Mouse (Mus musculus) brain, embryonic 18.5 days (tissue): ENCODE results near the gene Fam222b.
"Not testable (repeated sequence)": the region's sequence is repeated elsewhere in the genome, so short reads cannot be mapped to it uniquely, and the experiment has no call there.

Source experiments
- DNase-seq: peaks from one replicate; pipeline ENCODE4 v3.0.0-alpha.2; 2012; ENCODE audit warnings: low read depth, low spot score

Gene Fam222b

DNA sequence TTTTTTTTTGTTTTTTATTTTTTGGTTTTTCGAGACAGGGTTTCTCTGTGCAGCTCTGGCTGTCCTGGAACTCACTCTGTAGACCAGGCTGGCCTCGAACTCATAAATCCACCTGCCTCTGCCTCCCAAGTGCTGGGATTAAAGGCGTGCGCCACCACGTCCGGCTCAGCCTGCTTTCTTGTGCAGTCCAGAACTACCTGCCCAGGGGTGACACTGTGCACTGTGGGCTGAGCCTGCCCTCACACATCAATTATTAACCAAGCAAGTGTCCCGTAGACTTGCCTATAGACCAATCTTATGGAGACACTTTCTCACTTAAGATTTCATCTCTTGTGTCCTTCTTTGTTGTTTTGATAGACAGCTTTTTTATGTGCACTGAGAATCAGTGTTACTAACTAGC is 40.9 kb downstream of the Fam222b start:
- not testable (repeated sequence) for DNase-seq

DNA sequence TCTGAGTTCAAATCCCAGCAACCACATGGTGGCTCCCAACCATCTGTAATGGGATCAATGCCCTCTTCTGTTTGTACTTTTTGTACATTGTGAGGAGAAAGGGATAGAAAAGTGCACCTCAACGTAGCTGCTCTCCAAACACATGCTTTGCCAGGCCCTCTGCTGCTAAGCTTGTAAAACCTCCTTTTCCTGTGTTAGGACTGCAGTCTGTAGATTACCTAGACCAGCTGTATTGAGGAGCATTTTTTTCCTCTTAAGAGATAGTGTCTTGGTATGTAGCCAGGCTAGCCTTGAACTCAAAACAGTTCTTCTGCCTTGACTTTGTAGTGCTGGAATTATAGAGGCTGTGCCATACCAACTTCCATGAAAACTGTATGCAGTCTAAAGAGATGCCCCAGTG is 41.7 kb downstream of the Fam222b start:
- DNase-seq: no peak

DNA sequence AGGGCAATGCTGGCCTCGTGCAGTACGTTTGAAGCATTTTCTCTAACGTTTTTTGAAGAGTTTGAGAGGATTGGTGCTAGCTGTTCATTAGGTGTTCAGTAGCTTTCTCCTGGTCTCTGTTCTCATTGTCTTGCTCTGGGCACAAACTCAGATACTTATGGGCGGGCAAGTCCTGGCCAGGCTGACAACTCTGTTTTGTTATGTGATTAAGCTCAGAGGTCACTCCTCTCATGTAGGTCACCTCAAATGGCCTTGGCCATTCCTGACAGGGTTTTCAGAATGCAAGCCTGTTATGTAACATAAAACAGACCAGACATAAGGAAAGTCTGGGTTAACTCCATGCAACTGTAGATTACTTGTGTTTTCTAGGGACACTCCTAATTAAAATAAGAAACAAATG is 43.1 kb downstream of the Fam222b start:
- no peak for DNase-seq

DNA sequence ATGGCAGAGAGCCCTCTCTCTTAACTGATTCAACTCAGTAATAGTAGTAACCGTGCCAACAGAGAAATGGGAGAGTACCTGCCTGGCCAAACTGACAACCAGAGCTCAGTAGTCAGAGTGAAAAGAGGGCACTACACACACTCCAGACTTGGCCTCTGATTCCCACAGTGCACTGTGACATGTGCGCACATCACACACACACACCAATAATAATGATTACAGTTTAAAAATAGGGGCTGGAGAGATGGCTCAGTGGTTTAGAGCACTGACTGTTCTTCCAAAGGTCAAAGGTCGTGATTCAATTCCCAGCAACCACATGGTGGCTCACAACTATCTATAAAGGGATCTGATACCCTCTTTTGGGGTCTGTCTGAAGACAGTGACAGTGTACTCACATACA is 43.6 kb downstream of the Fam222b start:
- DNase-seq: no peak

DNA sequence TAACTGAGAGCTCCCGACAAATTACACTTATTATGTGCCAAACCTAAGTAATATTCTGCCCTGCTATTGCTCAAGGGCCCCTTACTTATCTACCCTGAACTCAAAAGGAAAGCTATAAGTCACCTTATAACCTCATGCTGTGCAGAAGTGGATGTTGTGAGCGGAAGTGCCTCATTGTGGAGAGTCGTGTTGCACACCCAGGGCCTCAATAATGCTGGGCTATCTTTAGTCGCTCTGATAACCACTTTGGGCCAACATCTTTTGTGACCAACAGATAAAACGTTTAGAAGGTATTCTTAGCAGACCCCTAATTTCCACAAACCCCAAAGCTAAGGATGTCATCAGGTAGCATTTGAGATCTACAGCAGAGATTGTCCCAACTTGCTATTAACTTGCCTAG is 46.2 kb downstream of the Fam222b start:
- DNase-seq: no peak

DNA sequence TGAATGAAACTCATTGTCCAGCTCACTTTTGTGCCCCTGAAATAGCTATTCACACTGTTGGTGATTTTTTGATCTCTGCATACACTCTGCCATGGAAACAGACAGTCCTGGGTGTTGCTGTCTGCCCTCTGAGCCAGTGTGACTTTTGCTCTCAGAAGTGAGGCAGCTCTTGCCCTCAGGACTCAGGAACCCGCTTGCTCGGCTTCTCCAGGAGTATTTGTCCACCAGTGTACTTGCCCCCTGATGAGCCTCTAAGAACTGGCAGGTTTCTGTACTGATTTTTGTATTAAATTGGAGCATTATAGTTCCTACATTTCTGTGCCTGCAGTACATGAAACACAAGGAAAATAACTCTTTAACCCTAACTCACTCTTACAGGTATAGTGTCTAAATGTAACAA is 49.1 kb downstream of the Fam222b start:
- DNase-seq: no peak

DNA sequence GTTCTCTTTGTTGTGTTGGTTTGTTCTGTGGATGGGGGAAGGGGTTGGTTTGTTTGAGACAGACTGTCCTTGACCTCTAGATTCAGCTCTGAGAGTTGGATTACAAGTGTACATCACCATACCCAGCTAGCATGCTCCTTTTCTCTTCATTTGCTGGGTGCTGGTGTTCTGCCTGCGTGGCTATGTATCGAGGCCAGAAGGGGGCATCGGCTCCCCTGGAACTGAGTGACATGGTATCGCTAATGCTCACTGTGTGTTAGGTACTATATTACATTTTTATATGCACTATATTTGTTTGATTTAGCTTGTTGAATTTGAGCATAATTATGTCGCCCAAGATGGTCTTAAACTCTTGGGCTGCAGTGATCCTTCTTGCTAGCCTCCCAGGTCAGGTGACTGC is 51.7 kb downstream of the Fam222b start:
- no peak for DNase-seq

DNA sequence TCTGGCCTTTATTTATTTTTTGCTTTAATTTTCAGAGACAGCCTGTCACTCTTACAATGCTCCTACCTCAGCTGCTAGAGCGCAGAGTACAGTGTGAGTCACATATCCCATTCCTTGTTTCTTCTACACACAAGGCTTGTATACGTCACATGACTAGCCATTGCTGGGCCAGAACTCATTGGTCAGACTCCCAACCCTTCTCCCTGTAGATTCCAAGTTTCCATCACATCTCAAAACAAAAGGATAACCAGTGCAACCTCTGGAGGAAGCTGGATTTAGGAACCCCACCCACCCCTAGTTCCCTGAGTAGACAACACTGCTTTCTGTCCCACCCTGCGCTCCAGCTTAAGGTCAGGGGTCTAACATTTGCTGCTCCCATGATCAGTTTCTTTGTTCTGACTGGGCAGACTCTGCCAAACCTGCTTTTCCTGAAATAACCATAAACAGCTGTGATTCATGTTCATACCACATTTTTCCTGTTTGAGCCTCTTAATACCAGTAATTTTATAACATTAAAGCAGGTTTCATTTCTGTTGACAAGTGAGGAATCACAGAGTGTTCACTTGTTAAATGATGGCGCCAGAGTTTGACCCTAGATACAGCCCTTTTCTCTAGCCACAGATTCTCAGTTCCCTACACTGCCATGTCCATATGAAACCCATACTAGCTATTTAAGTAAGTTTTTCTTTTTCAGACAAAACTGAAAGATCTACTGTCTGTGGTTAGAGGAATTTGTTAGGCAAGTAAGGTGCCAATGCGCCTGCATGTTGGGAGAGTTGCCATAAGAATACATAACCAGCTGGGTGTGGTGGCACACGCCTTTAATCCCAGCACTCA is 52.5 kb downstream of the Fam222b start:
- no peak for DNase-seq

DNA sequence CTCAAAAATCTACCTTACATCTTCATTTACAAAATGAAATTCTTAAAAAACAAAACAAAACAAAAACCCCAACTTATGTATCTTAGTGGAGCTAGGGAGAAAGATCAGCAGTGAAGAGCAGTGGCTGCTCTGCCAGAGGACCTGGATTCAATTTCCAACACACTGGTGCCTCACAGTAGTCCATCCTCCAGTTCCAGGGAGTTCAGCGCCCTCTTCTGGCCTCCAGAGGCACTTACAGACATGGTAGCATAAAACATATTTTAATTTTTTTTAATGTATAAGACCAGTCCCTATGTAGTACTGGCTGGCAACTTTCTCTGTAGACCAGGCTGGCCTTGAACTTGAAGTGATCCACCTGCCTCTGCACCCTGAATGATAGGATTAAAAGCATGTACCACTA is 56.7 kb downstream of the Fam222b start:
- DNase-seq: no peak

DNA sequence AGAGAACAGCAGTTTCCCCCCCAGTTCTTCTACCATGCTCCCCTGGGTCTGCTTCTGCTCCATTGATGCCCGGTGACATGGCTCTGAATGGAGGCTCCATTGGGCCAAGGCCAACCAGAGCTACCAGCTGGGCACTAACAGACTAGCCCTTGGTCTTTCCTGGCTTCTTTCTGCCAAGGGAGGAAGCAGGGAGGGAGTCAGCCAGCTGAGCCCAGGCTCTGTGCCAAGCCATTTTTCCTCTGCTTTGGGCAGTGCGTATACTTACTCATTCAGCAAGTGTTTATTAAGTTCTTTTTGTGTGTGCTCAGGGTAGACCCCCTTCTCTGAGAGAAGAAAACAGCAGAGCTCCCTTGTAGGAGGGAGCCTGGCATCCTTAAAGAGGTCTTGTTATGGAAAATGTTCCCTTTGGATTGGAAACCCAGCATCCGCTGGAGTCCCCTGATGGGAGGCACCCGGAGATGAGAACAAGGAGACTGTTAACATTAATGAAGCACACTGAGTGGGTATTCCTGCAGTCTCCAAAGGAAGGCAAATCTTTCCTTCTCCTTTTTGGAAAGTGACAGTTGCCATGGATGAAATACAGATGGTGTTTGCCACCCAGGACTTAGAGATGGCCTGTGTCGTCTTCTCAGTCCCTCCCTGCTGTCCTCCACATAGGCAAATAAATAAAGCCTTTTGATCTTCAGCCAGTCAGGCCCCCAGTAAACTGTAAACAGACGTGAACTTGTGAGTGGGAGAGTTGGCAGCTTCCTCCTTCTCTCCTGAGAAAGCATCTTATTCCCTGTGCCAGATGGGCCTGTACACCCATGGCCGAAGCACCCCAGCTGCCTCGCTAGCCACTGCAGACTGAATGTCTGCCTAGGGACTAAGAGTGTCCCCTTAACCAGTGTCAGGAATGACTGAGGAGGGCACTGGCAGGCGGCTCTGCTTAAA is 58.1 kb downstream of the Fam222b start:
- no peak for DNase-seq

DNA sequence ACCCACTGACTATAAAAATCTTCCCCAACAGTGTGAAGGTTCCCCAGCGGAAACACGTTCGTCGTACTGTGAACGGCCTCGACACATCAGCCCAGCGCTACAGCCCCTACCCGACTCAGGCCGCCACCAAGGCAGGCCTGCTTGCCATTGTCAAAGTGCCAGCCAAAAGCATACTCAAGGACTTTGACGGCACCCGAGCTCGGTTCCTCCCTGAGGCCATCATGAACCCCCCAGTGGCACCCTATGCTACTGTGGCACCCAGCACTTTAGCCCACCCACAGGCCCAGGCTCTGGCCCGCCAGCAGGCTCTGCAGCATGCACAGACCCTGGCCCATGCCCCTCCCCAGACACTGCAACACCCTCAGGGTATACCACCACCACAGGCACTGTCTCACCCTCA is 59.3 kb downstream of the Fam222b start:
- DNase-seq: no peak

DNA sequence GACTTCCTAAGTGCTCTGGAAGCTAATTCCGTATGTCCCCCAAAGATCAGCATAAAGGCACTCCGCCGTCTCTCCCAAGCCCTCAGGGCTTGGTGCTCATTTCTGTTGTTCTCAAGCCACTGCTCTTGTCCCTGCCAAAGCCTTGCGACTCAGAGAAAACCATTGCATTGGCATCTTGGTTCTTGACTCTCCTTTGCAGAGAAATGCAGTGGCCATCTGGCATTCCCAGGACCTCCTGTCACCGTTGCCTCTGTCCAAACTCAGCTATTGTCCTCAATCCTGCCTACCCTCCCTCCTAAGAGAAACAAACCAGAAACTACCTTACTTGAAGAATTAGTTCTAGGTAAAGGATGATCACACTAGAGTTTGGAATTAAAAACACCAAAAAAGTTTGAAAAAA is 61.2 kb downstream of the Fam222b start:
- no peak for DNase-seq

DNA sequence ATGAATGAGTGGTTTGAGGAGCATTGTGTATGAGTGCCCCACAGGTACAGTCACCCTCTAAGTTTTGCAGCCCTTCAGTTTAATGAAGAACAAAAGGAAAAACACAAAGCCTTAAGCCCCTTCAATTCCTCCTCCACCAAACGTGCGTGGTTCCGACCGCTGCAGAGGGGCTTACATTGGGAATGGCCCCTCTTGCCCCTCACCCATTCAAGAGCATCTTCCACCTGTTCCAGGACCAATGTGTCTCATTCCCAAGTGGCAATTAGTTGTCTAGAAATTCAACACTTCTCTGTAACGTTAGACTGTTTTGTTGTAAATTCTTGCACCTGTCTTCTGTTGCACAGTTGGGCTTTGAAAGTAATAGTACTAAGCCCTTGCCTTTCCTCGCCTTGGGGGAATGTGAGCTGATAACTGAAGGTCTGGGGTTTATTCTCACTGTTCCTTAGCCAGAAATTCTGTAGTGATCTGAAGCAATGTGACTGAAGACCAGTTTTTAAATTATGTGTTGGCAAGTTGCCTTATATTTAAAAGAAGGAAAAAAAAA is 61.8 kb downstream of the Fam222b start:
- no peak for DNase-seq

DNA sequence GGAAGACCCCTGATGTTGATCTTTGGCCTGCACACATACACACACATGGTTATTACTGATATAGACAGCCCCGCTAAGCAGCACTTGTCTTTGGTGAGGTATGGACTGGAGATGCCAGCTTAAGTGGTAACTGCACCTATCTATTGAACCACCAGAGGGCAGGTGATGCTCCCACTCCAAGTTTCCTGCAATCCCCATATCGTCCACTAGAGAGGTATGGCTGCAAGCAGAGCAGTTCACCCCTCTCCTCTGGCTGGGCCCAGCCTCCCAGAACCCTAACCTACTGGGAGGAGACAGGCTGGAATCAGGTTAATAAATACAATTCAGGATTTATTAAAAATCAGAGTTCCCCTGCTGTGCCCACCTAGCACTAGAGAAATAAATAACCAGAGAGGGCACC is 64.6 kb downstream of the Fam222b start:
- DNase-seq: no peak

DNA sequence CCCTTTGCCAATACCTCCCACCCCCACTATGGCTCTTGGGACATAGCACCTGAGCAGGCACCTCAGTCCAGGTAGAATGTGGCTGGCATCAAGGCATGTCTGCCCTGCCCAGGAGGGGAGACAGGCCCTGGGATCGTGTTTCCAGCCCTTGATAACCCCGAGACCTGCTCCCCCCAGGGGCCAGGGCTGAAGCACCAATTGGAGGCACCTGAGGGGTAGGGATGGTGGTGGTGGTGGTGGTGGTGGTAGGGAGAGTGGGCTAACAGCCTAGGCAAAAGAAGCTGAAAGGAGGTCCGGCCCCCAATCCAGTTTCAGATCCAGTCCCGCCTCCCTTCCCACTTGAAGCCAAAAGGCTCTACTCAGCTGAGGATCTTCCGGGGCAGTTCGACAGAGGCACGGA is 65.1 kb downstream of the Fam222b start:
- DNase-seq: no peak

DNA sequence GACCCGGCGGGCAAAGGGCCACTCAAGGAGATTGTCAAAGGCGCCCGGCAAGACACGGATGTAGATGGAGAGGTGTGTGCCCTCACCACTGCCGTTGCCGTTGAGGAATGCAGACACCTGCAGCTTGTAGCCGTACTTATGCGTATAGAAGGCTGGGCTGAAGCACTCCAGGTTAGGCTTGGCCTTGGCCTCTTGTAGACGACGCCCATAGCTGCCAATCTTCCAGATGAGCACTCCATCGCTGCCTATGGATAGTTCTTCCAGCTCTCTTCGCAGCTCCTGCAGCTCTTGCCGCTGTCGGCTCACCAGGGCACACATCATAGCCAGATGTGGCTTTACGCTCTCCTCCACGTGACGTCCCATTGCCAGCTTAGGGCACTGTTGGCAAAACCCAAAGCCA is 65.7 kb downstream of the Fam222b start:
- no peak for DNase-seq

DNA sequence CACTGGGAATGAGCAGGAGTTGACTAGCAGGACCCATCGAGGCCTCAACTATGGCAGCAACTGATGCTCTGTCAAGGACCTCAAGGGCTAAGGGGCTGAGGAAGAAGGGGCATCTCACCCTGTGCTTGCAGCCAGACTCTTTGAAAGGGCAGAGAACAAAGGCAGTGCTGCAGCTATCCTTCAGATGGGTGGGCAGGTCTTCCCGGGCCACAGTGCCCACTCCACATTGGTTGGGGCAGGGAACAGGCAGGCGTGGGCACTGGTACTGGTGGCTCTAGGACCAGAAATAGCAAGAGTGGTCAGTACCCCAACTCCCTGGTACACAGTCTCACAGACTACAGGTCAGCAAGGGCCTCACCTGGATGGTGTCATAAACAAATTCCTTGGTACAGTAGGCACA is 66.2 kb downstream of the Fam222b start:
- DNase-seq: no peak

DNA sequence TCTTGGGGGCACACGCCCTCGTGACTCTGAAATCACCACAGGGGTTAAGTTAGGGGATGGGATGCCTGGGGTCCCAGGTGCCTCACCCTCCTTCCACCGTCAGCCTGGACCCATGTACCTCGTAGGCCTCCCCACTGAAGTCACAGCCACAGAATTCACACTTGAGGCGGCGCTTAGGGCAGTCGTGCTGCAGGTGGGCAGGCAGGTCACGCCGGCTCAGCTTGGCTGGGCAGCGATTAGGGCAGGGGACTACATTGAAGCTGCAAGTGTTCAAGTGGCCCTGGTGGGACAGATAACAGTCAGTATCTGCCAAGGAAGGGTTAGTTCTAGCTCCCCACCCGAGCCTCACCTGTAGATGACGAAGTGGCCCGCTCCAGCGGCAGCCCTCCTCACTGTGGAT is 66.7 kb downstream of the Fam222b start:
- DNase-seq: no peak

DNA sequence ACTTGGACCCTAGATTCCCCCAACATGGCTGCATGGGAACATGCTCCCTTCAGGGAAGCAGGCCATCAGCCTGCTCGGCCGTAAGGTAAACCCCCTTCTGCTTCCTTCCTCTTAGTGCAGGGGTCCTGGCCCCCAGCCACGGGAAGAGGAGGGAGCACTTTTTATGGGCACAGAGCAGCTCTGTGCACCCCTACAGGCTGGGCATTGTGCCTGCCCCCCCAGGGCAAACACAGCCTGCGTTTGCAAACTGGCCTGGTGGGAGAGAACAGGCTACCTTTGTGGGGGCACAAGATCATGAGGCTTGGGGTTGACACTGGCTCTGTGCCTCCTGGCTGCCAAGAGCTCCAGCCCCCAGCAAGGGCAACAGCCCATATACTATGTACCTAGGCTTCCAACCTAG is 67.5 kb downstream of the Fam222b start:
- DNase-seq: no peak

DNA sequence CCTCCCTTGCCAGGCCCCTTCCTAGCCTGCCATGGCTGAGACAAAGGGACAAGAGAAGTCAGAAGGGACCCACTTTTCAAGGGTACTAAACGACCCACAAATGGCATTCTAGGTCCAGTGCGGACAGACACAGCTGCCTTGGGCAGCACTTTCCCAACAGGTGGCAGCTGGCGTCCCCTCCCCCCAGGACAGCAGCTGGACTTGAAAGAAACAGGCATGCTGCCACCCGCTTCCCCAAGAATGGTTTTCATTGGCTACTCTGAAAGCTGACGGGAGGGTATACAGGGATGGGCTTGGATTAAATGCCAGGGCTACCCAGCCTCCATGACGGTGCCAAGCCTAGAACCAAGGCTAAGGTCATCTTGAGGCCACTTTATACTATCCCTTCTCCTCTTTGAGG is 68.0 kb downstream of the Fam222b start:
- no peak for DNase-seq

DNA sequence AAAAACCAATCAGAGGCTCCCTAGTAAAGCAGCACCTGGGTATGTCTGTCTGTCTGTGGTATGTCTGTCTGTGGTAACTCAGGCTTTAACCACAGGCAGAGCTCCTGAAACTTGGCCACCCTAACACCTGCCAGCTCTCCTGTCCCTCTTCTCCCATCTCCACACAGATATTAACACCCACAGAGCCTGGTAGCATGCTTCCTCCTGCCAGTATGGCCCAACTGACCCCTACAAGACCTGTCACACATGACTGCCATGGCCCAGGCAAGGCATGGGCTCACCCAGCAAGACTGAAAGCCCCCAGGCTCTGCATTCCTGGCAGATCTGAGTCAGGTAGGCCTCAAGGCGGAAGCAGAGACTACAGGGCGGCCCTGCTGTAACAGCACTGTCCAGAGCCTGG is 68.6 kb downstream of the Fam222b start:
- no peak for DNase-seq
